Mouse (Mus musculus): ENCODE data around the gene Ankrd66.

DNA sequence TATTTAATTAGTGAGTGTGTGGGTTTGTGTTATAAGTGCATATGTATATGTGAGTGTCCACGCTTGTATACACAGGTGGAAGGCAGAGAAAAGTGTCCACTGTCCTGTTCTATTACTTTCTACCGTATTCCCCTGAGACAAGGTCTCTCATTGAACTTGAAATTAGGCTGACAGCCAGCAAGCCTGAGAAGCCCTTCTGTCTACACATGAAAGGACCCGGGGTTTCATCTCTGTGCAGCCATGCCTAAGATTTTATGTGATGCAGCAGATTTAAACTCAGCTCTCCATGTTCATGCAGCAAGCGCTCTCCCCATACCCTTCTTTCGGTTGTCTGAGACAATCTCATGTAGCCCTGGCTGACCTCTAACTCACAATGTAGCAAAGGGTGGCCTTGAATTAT lies 47.1 kb upstream of the Ankrd66 start:
- TF ChIP-seq POLR2A (IDR thresholded peaks at IDR 0.05; ENCODE audit: borderline replicate concordance, insufficient read depth, low read length) (no peak), CTCF (IDR thresholded peaks at IDR 0.05; ENCODE audit: borderline replicate concordance, insufficient read depth, low read depth, low read length) (no peak)
